Mouse (Mus musculus): ENCODE measurements around the gene Ilf2.

Ilf2 gene

GRCm38 (mm10) chr3:90508950-90509746 lies 33.2 kb downstream of the Ilf2 start, which contains the start of gene Chtop:
Gene Chtop (minus strand): TSS chr3:90509498.
- in situ Hi-C loops (cut with MboI, MseI) = loop anchor here (10.0 kb wide), 1 partner anchor 1154 kb away; no protein-coding TSS in a partner anchor

GRCm38 (mm10) chr3:90509747-90510123 lies 33.8 kb downstream of the Ilf2 start:
- in situ Hi-C loops (cut with MboI, MseI) = loop anchor here (10.0 kb wide), 1 partner anchor 1155 kb away; no protein-coding TSS in a partner anchor

DNA sequence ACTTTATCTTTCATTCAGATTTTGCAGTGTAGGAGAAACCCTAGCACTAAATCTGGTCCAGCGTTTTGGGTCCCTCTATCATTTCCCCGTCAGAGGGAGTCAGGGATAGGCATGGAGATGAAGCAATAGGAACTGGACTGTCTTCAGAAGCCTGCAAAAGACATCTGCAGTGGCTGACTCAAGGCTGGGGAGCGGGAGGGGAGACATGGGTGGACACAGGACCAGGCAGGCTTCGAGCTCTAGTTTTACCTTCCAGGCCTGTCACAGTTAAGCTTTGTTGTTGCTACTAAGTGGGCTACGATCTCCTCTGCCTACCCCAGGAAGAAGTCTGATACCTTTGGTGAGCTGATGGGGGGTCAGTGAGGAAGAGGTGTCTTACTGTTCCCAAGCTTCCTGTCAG lies 36.4 kb downstream of the Ilf2 start:
- in situ Hi-C loops (cut with MboI, MseI) = no loop called here

DNA sequence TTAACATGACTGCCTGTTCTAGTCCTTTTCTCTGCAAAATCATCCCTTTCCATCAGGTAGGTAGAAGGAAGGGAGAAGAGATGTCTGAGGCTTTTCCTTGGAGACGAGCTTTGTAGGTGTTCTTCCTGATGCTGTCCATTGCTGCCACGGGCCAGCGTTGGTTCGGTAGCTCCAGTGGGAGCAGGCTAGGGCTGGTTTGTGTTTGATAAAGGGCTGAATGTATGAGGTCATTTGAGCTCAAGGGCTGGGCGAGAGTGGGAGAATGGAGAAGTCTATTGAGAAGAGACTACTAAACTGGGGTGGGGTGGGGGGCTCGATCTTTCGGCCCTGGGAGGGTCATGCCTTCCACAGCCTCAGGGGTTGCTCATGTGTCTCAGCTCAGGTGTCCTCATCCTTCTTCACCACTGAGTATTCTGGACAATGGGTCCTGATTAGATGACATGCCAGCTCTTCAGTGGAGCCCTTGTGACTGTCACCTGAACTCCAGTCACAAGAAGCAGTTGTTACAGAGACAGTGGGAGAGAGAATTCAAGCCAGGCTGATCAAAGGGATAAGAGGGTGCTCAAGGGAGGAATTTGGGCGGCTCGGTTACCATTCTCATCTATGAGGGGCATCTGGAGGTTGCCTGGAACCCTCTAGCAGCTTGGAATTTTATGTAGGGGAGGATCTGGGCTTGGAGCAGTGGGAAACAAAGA lies 37.2 kb downstream of the Ilf2 start:
- in situ Hi-C loops (cut with MboI, MseI) = no loop called here

- in situ Hi-C loops (cut with MboI, MseI) = no loop called here
These were observed 38.1 kb downstream of the Ilf2 start, which contains the start of the genes S100a1 and S100a13 for GRCm38 (mm10) chr3:90513796-90514590. Gene S100a1 (minus strand): TSS chr3:90514392. Gene S100a13 (plus strand): TSS chr3:90514435.

- in situ Hi-C loops (cut with MboI, MseI) = loop anchor here (5.0 kb wide), 1 partner anchor 88 kb away; the partner anchor contains the start of genes Gm42674 and S100a4
These were observed 38.8 kb downstream of the Ilf2 start for GRCm38 (mm10) chr3:90514691-90515090.

- in situ Hi-C loops (cut with MboI, MseI) = loop anchor here (5.0 kb wide), 1 partner anchor 87 kb away; the partner anchor contains the start of genes Gm42674 and S100a4
These were observed 39.3 kb downstream of the Ilf2 start for GRCm38 (mm10) chr3:90515242-90515641.

DNA sequence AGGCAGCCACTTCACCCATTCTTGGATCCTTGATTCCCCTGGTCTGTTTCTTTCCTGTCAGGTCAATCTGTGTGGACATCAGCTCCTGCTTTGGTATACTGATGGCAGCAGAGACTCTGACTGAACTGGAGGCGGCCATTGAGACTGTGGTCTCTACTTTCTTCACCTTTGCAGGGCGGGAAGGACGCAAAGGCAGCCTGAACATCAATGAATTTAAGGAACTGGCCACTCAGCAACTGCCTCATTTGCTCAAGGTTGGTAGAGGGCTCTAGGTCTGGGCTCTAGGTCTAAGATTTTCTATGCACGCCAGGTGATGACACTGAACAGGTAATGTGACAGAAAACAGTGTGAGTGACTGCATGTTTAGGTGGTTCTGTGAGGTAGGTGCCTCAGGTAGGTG lies 39.9 kb downstream of the Ilf2 start:
- in situ Hi-C loops (cut with MboI, MseI) = loop anchor here (5.0 kb wide), 1 partner anchor 87 kb away; the partner anchor contains the start of genes Gm42674 and S100a4

- in situ Hi-C loops (cut with MboI, MseI) = loop anchor here (5.0 kb wide), 1 partner anchor 85 kb away; the partner anchor contains the start of genes Gm42674 and S100a4
These were observed 41.8 kb downstream of the Ilf2 start for GRCm38 (mm10) chr3:90517711-90518110.

DNA sequence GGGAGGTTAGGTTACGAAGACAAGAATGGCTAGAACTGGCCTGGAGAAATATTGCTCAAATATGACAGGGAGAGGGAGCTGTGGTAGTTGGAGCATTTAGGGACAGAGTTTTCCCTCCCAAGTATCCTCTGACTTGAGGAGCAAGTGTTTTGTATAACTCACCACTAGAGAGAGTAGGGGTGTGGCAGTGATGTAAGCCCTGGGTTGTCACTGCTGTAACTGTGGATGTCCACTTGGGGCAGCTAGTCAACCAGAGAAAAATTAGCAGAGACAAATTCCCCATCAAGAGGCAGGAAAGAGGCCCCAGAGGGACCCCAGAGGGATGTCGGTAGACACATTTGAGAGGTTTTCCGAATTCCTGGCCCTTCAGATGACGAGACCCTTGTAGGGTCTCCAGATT lies 49.5 kb downstream of the Ilf2 start:
- in situ Hi-C loops (cut with MboI, MseI) = loop anchor here (5.0 kb wide), 1 partner anchor 47 kb away; no protein-coding TSS in a partner anchor

DNA sequence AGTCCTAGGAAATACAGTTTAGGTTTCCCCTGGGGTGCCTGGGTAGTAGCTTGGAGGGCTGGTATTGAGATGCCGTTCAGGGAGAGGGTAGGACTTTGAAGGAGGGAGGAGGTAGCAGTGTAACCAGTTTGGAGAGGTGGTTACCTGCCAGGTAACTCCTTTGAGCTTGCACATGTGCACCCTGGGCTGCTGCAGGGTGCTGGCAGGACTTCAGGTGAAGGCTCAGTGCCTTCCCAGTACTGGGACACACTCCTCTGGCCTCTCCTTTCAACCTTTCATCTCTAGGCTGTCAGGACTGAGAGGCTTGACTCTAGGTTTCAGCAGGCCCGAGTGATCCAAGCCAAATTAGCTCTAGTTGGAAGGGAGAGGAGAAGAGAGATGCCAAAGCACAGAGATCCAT lies 50.1 kb downstream of the Ilf2 start:
- in situ Hi-C loops (cut with MboI, MseI) = loop anchor here (5.0 kb wide), 1 partner anchor 46 kb away; no protein-coding TSS in a partner anchor

DNA sequence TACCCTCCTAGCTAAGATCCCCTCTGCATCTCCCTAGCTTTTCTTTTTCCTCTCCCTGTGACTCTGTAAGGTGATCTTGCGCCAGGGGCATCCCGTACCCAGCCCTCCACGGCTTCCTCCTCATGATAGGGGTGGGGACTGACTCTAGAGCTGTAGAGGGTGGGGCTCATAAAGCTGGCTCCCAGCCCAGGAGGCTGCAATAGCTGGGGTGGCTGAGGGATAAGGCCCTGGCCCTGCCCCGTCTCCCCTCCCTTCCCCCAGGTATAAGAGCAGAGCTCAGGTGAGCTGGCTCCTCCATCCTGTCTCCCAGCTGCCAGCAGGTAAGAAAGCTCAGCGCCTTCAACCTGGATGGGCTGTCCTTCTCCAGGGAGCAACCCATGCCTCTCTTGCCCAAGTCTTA lies 50.7 kb downstream of the Ilf2 start, which contains the start of gene S100a14:
Gene S100a14 (plus strand): TSS at position 277 of the 400 bp plus-strand sequence.
- in situ Hi-C loops (cut with MboI, MseI) = loop anchor here (5.0 kb wide), 1 partner anchor 46 kb away; no protein-coding TSS in a partner anchor

GRCm38 (mm10) chr3:90527291-90527873 lies 51.5 kb downstream of the Ilf2 start:
- in situ Hi-C loops (cut with MboI, MseI) = loop anchor here (5.0 kb wide), 1 partner anchor 45 kb away; no protein-coding TSS in a partner anchor

GRCm38 (mm10) chr3:90531713-90532112 lies 55.8 kb downstream of the Ilf2 start:
- in situ Hi-C loops (cut with MboI, MseI) = no loop called here

DNA sequence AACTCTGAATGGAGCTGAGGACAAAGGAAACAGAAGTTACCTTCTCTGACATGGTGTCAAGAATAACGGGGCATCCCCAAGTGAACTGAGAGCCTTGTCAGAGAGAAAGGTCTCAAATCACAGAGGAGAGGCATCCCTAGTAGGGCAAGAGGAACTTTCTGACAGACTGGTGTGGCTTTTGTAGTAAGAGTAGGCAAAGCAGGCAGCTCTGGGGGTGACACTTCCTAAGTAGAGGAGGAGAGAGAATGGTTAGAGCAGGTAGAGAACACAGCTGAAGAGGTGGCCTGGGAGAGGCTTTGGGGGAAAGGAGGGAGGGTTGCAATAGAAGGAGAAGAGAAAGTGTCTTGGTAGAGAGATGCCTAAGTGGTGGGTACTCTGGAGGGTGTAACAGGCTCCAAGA lies 59.5 kb downstream of the Ilf2 start:
- in situ Hi-C loops (cut with MboI, MseI) = no loop called here

DNA sequence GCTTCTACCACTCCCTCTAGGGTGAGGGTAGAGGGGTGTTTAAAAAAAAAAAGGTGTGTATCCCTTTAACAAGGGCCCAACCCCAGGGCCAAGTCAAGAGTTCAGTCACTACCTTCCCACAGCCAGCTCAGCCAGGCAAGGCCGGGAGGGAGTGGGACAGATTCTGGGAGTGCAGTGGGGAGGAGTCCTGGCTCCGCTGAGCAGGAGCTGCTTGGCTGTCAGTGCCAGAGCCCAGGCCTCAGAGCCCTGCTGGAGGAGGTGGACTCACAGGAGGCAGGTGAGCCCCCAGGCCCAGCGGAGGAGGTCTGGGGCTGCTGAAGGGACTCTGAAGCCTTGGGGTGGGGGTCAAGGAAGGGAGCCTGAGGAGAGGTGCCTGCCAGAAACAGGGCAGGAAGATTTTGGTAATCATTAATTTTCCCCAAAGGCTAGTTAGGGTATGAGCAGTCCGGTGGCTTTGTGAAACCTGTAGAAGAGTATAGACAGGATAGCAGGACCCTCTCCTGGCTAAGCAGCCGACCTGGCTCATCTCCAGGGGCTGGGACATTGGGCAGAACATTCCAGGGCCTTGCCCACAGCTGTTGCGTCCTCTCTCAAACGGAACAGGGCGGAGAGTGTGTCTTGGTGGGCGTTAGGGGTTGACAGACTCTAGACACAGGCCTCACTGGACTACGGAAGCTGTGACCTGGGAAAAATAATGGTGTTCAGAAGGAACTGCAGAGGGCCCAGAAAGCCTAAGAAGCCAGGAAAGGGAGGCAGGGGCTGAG lies 61.4 kb downstream of the Ilf2 start, which contains the start of gene S100a16:
Gene S100a16 (plus strand): TSS at position 114 of the 764 bp plus-strand sequence.
- in situ Hi-C loops (cut with MboI, MseI) = no loop called here

GRCm38 (mm10) chr3:90537905-90538296 lies 62.0 kb downstream of the Ilf2 start:
- in situ Hi-C loops (cut with MboI, MseI) = no loop called here

Measured in T-helper 2 cell (primary cell).